Mouse (Mus musculus): ENCODE data around the gene Cdc20b. TPM values are rescaled to one million over a fixed set of nuclear protein-coding genes. Genes with fewer than 3 reads are reported as not detected.

The Cdc20b gene
- polyA plus RNA-seq, 1 experiment from 2014 or later: 2.0 TPM

DNA sequence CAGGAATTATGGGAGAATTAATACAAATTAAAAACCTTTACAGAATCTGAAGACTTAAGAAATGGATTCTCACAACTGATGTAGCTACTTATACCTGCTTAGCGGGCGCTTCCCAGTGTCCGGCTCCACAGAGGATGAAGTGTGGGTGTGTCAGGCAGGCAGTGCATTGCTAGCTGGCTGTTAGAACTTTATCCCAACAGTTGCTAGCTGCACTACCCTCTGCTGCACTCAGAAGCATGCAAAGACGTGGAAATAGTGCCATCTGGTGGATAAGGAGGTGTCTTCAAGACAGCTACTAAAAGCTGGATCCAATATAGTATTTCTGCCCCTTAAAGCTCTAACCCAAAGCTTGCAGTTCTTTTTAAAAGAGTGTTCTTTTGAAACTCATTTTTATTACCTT lies 941 bp downstream of the Cdc20b start:
- peak; percentile 97 for DNase-seq (ENCODE audit: low spot score)
- H3K9me3 ChIP-seq (ENCODE audit: control insufficient read depth, low read length): no peaks in the 10 kb centered on the region
- no peak overlapping the region for H3K27ac ChIP-seq (replicated peaks; ENCODE audit: low read depth, low read length)
- H3K4me2 ChIP-seq (ENCODE audit: low read depth, low read length): peak overlapping the region; percentile 99
- peak; percentile 92 for ATAC-seq (ENCODE audit: low read depth)
- H3K27me3 ChIP-seq (replicated peaks; ENCODE audit: control insufficient read depth, insufficient read depth, low read length): peaks cover 36% of the 10 kb centered on the region
- peak overlapping the region; percentile 57 for H3K4me3 ChIP-seq (ENCODE audit: low read depth, low read length)
- peaks cover 11% of the 10 kb centered on the region for H3K4me1 ChIP-seq (ENCODE audit: control insufficient read depth, insufficient read depth, low read length)
- H3K9ac ChIP-seq (ENCODE audit: low read depth, low read length): no peak overlapping the region
- 0% methylated on average over 4 of the region's 4 CpGs for WGBS
- H3K36me3 ChIP-seq (ENCODE audit: control insufficient read depth, insufficient read depth, low read length): no peaks in the 10 kb centered on the region

DNA sequence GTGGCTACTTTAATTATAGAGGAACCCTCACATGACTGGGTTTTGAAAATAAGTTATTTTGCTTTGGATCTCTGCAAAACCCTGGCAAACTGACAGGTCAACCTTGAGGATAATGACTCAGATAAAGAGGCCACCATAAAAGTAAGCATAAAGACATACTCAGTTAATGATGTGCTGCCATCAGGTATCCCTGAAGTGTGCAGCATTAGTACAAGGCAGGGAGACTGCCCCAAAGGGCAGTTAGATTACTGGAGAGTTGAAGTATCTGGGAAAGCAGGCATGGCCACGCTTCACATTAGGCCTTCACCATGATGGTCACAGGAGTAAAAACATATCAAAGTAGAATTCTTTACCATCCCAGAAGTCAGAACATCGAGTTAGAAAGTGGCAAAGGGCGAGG lies 10.0 kb downstream of the Cdc20b start:
- no peak for DNase-seq (ENCODE audit: low spot score)
- H3K27ac ChIP-seq (replicated peaks; ENCODE audit: low read depth, low read length): peak overlapping the region; percentile 86; the same call in 1 of the 2 replicates
- 39% methylated on average over 3 of the region's 3 CpGs for WGBS

DNA sequence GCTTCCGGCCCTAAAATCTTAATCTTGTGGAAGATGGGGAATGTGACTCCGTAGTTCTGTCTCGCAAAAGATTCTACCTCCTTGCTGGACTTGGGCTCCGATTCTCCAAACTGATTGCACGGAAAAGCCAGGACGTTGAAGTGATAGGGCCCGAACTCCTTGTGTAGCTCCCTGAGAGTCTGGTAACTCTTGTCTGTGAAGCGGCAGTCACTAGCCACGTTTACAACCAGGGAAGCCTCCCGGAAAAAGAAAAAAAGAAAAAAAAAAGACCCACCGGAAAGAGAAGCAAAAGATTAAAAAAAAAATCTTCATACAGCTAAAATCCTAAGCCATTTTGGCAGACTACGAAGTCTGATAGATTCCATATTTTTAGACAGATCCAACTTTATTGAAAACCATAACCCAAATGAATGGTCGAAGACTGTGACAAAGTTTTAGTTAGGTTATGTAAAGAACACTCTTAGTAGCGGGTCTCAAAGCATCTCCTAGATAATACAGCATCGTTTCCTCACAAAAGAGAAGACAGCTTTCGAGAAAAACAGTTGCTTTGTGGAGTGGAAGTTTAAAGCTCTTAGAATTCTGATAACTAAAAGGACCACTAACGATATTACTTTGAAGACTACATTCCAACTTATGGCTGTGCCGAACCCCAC lies 10.7 kb downstream of the Cdc20b start:
- H3K9me3 ChIP-seq (ENCODE audit: control insufficient read depth, low read length): no peaks in the 10 kb centered on the region
- peak overlapping the region; percentile 86 for H3K27ac ChIP-seq (replicated peaks; ENCODE audit: low read depth, low read length)
- peaks cover 5% of the 10 kb centered on the region; the same call in 1 of the 2 replicates for H3K4me1 ChIP-seq (ENCODE audit: control insufficient read depth, insufficient read depth, low read length)
- H3K9ac ChIP-seq (ENCODE audit: low read depth, low read length): peak overlapping the region; percentile 70
- peaks cover 18% of the 10 kb centered on the region for H3K36me3 ChIP-seq (ENCODE audit: control insufficient read depth, insufficient read depth, low read length)
- H3K27me3 ChIP-seq (replicated peaks; ENCODE audit: control insufficient read depth, insufficient read depth, low read length): no peaks in the 10 kb centered on the region
- ATAC-seq (ENCODE audit: low read depth): no peak
- DNase-seq (ENCODE audit: low spot score): peak; percentile 69
- WGBS: 6% methylated on average over 18 of the region's 18 CpGs
- peak overlapping the region; percentile 60 for H3K4me2 ChIP-seq (ENCODE audit: low read depth, low read length)
- H3K4me3 ChIP-seq (ENCODE audit: low read depth, low read length): peak overlapping the region; percentile 56

More for the DNA sequence above, 10.0 kb downstream of the Cdc20b start:
- Histone ChIP-seq H3K4me2 (ENCODE audit: low read depth, low read length) (peak overlapping the region; percentile 60), H3K9ac (ENCODE audit: low read depth, low read length) (peak overlapping the region; percentile 70), H3K4me3 (ENCODE audit: low read depth, low read length) (peak overlapping the region; percentile 56), H3K9me3 (ENCODE audit: control insufficient read depth, low read length) (no peaks in the 10 kb centered on the region), H3K4me1 (ENCODE audit: control insufficient read depth, insufficient read depth, low read length) (peaks cover 5% of the 10 kb centered on the region; the same call in 1 of the 2 replicates), H3K36me3 (ENCODE audit: control insufficient read depth, insufficient read depth, low read length) (peaks cover 18% of the 10 kb centered on the region), H3K27me3 (replicated peaks; ENCODE audit: control insufficient read depth, insufficient read depth, low read length) (no peaks in the 10 kb centered on the region)
- ATAC-seq (ENCODE audit: low read depth): no peak

DNA sequence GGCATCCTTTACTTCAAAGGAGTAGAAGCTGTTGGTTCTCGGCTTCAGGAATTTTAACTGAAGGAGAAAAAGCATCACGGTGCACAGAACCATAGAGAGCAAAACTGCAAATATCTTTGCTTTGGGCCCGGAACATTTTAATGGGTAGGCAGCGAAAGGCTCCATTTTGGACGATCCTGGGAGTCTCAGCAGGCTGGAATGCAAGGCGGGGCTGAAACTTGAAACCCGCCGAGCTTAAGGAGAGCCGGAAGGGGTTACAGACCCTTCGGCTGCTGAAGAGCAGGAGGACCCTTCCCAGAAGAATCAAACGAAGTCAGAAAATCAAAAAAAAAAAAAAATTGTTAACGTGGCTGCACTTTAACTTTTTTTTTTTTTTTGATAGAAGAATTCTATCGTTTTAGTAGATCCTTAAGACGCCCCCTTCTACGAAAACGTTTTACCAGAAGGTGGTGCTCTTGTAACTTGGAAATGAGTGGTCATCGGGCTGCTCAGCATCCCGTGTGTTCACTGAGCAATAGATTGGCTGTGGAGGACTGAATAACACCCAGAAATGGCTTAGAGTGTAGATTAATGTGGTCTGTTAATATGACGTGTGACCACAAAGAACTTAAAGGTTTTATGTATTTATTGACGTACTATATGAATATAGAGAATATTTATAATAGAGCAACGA lies 11.4 kb downstream of the Cdc20b start, which contains the start of gene Gpx8:
Gene Gpx8 (minus strand): TSS at position 200 of the 673 bp plus-strand sequence.
- WGBS: 3% methylated on average over 21 of the region's 21 CpGs
- H3K27me3 ChIP-seq (replicated peaks; ENCODE audit: control insufficient read depth, insufficient read depth, low read length): no peaks in the 10 kb centered on the region
- peak; percentile 96 for DNase-seq (ENCODE audit: low spot score)
- H3K36me3 ChIP-seq (ENCODE audit: control insufficient read depth, insufficient read depth, low read length): peaks cover 18% of the 10 kb centered on the region
- H3K27ac ChIP-seq (replicated peaks; ENCODE audit: low read depth, low read length): peak within 1 kb of the TSS; percentile 86
- H3K4me2 ChIP-seq (ENCODE audit: low read depth, low read length): peak within 1 kb of the TSS; percentile 60
- H3K4me3 ChIP-seq (ENCODE audit: low read depth, low read length): peak within 1 kb of the TSS; percentile 56
- peak; percentile 95 for ATAC-seq (ENCODE audit: low read depth)
- H3K4me1 ChIP-seq (ENCODE audit: control insufficient read depth, insufficient read depth, low read length): peaks cover 5% of the 10 kb centered on the region; the same call in 1 of the 2 replicates
- H3K9me3 ChIP-seq (ENCODE audit: control insufficient read depth, low read length): no peaks in the 10 kb centered on the region
- H3K9ac ChIP-seq (ENCODE audit: low read depth, low read length): peak within 1 kb of the TSS; percentile 70

GRCm38 (mm10) chr13:113047018-113047417 lies 12.1 kb downstream of the Cdc20b start:
- 0 out of 2 replicates have a peak overlapping the region, but pooled peaks have one; percentile 15 for H3K27ac ChIP-seq (replicated peaks; ENCODE audit: low read depth, low read length)
- peaks cover 5% of the 10 kb centered on the region; the same call in 1 of the 2 replicates for H3K4me1 ChIP-seq (ENCODE audit: control insufficient read depth, insufficient read depth, low read length)
- H3K27me3 ChIP-seq (replicated peaks; ENCODE audit: control insufficient read depth, insufficient read depth, low read length): no peaks in the 10 kb centered on the region
- H3K9ac ChIP-seq (ENCODE audit: low read depth, low read length): no peak overlapping the region
- H3K4me2 ChIP-seq (ENCODE audit: low read depth, low read length): peak overlapping the region; percentile 60
- H3K9me3 ChIP-seq (ENCODE audit: control insufficient read depth, low read length): no peaks in the 10 kb centered on the region
- DNase-seq (ENCODE audit: low spot score): no peak
- H3K4me3 ChIP-seq (ENCODE audit: low read depth, low read length): no peak overlapping the region; the same call in 1 of the 2 replicates
- ATAC-seq (ENCODE audit: low read depth): peak; percentile 30
- peaks cover 16% of the 10 kb centered on the region for H3K36me3 ChIP-seq (ENCODE audit: control insufficient read depth, insufficient read depth, low read length)

DNA sequence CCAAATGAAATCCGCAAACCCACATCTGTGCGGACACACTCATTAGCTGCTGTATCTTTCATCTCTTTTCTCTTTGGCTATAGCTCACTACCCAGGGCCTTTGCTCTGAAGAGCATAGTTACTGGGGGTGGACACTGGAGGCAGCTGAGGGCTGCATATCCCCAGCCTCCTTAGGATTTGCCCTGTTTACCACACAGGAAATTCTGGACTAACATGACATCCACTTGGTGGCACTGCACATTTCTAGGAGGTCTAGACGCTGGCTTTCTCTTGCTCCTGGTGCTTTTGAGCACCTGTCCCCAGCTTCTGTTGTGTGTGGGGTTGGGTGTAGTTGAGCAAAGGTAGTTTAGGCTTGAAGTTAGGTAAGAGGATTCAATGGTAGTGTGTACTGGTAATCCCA lies 12.7 kb downstream of the Cdc20b start:
- Histone ChIP-seq H3K4me3 (ENCODE audit: low read depth, low read length) (no peak overlapping the region), H3K9ac (ENCODE audit: low read depth, low read length) (no peak overlapping the region), H3K4me1 (ENCODE audit: control insufficient read depth, insufficient read depth, low read length) (peaks cover 5% of the 10 kb centered on the region; the same call in 1 of the 2 replicates), H3K27ac (replicated peaks; ENCODE audit: low read depth, low read length) (no peak overlapping the region), H3K27me3 (replicated peaks; ENCODE audit: control insufficient read depth, insufficient read depth, low read length) (no peaks in the 10 kb centered on the region), H3K9me3 (ENCODE audit: control insufficient read depth, low read length) (no peaks in the 10 kb centered on the region), H3K4me2 (ENCODE audit: low read depth, low read length) (no peak overlapping the region), H3K36me3 (ENCODE audit: control insufficient read depth, insufficient read depth, low read length) (peaks cover 9% of the 10 kb centered on the region)
- 78% methylated on average over 3 of the region's 3 CpGs for WGBS
- ATAC-seq (ENCODE audit: low read depth) (no peak), DNase-seq (ENCODE audit: low spot score) (no peak)

GRCm38 (mm10) chr13:113054230-113054629 lies 19.3 kb downstream of the Cdc20b start:
- Histone ChIP-seq H3K4me2 (ENCODE audit: low read depth, low read length) (no peak overlapping the region), H3K27ac (replicated peaks; ENCODE audit: low read depth, low read length) (no peak overlapping the region), H3K9me3 (ENCODE audit: control insufficient read depth, low read length) (no peaks in the 10 kb centered on the region), H3K27me3 (replicated peaks; ENCODE audit: control insufficient read depth, insufficient read depth, low read length) (no peaks in the 10 kb centered on the region), H3K9ac (ENCODE audit: low read depth, low read length) (no peak overlapping the region), H3K4me3 (ENCODE audit: low read depth, low read length) (no peak overlapping the region), H3K4me1 (ENCODE audit: control insufficient read depth, insufficient read depth, low read length) (no peaks in the 10 kb centered on the region), H3K36me3 (ENCODE audit: control insufficient read depth, insufficient read depth, low read length) (no peaks in the 10 kb centered on the region)
- DNase-seq (ENCODE audit: low spot score): no peak
- ATAC-seq (ENCODE audit: low read depth): no peak
- 94% methylated on average over 8 of the region's 8 CpGs for WGBS

DNA sequence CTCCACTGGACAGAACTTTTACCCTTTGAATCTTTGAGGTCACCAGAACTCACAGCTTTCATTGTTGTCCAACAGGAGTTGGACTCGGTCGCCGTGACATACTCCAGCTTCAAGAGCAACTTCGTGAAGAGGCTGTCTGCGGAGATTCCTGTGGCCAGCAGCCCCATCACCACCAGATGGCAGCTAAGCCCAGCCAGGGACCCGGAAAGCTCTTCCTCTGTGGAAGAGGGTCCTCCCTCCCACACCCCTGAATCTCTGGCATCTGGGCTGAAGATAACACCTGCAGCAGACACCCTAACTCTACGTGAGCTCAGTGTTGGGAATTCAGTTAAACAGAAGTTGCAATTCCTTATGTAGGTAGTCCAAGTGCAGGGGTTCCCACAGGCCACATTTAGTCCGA lies 20.9 kb downstream of the Cdc20b start:
- no peaks in the 10 kb centered on the region for H3K9me3 ChIP-seq (ENCODE audit: control insufficient read depth, low read length)
- H3K4me2 ChIP-seq (ENCODE audit: low read depth, low read length): no peak overlapping the region
- no peak overlapping the region for H3K4me3 ChIP-seq (ENCODE audit: low read depth, low read length)
- no peaks in the 10 kb centered on the region for H3K27me3 ChIP-seq (replicated peaks; ENCODE audit: control insufficient read depth, insufficient read depth, low read length)
- no peak for ATAC-seq (ENCODE audit: low read depth)
- no peaks in the 10 kb centered on the region for H3K36me3 ChIP-seq (ENCODE audit: control insufficient read depth, insufficient read depth, low read length)
- DNase-seq (ENCODE audit: low spot score): peak; percentile 23
- no peaks in the 10 kb centered on the region for H3K4me1 ChIP-seq (ENCODE audit: control insufficient read depth, insufficient read depth, low read length)
- 45% methylated on average over 8 of the region's 8 CpGs for WGBS
- H3K27ac ChIP-seq (replicated peaks; ENCODE audit: low read depth, low read length): no peak overlapping the region
- H3K9ac ChIP-seq (ENCODE audit: low read depth, low read length): no peak overlapping the region
